Mouse (Mus musculus) A20 (cell line): Measurements from ENCODE around the gene Trpm5.
A peak's percentile ranks its signal among the peaks of the same experiment; 100 is the strongest.

Experiments used
- DNase-seq: peaks from one replicate; pipeline ENCODE4 v3.0.0-alpha.2; 2011; ENCODE audit warnings: low read depth, low spot score

The Trpm5 gene

DNA sequence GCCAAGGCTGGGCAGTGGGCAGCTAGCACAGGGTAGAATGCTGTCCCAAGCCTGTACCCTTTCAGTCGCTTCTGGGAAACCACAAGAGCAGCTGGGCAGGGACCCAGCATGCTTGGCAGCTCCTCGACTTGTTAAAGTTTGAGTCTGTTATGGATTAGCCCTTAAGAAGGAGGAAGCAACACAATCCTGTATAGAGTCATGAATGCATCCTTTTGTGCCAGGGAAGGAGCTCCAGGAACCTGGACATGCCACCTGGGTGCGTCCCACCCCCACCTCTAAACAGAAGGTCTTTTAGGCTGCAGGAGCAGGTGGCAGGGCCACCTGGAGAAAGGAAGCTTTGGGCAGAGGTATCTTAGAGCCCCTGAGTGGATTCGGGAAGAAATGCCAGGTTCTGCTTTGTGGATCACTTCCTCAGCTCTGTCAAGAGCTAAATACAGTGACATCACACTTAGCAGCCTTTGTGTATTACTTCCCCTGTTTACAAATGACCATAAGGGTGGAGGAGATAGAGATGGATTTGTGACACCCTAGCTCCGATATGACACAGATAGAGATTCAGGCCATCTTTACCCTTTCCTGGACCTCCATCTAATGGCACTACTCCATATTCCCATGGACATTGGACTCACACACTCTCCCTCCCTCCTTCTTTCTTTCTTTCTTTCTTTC lies 35.1 kb downstream of the Trpm5 start:
- DNase-seq = no peak

DNA sequence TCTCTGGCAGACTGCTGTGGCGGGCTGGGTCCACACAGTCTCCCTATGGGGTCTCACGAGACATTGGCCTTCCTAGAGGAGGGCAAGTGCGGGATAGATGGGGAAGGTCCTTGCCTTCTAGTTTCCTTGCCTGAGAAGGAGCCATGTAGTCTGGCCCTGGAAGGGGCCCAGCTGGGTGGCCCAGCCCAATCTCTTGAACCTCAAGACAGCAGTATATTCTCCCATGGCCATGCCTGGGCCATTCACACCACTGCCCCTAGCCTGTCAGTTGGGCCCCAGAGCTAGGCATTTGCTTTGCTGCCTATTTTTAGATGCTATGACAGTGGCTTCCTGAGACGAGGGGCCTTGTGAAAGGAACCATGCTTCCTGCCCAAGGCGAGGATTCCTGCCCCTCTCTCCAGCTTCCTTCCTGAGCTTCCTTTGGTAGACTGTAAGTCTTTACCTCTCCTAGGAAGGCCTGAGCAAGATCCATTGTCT lies 36.2 kb downstream of the Trpm5 start:
- no peak for DNase-seq

DNA sequence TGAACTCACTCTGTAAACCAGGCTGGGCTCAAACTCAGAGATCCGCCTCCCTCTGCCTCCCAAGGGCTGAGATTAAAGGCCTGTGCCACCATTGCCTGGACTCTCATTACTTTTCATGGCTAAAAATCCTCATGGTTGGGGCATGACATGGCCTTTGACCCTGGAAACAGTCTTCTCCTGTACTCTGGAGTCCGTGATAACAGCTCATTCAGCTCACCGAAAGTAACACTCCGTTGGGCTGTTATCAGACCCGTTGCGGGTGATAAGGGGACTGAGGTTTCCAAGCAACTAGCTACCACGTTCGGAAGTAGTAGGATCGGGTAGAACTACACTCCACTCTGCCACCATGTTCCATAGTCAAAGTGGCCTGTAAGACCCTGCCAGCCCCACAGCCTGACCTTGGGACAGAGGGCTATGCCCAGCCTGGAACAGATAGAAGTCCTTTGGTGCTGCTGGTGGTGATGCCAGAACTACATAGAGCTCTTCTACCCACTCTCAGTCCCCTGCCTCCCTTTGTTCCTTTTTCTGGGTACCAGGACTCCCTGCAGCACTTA lies 36.7 kb downstream of the Trpm5 start:
- DNase-seq = no peak

DNA sequence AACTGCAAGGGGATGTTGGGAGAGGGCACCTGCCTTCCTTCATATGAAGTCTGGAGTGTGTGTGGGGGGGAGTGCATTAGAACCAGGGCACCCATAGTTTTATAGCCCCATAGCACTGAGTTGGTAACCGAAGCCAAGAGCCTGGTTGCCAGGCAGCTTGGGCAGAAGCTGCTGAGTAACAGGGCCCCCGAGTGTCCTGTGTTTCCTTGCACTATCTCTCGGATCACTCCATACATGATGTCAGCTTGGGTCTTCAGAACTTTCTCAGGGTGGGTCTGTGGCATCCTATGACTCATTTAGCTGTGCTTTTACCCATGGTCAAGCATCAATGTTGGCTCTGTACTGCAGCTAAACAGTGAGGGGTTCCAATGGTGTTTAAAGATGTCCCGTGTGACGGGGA lies 37.4 kb downstream of the Trpm5 start:
- no peak for DNase-seq

DNA sequence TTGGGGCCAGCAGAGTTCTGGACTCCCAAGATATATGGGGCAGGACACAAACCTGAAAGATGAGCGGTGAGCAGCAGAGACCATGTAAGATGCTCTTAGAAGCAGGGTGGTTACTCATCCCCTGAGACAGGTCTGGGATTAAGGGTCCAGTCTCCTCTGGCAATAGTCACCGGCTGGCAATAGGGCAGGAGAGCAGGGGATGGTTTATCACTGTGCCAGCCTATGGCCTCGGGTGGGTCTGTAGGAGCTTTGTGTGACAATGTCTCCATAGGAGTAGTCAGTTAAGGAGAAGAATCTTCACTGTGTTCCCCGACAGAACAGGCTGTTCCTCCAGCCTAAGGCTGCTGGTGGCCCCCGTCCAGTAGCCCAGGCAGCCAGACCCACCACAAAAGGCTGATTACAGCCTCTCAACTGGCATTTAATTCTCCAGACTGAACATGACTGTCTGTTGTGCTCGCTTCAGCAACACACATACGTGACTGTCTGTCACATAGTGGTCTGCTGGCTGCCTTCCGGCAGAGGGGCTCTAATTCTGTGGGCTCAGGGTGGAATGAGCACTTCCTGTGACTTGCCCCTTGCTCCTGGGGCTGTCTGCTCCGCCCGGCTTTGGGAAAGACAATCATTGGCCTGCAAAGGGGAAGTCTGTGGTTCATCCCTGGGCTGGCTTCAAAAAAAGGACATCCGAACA lies 38.8 kb downstream of the Trpm5 start:
- DNase-seq = no peak

DNA sequence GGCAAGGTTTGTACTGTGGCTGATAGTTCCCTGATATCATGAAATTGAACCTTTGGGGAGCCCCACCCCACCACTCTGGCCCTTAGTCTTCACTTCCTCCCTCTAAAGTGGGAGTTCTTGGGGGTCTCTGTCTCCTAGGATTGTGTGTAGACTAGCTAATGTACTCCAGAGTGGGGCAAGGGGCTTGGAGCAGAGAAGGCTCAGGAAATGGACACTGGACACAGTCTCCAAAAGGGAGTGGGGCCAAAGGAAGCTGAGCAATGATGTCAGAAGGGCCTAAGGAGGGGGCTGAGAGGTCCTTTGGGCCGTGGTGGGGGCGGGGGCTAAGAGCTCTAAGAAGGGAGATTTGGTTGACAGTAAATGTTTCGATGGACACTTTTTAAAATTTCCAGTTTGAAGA lies 39.4 kb downstream of the Trpm5 start:
- DNase-seq = no peak

DNA sequence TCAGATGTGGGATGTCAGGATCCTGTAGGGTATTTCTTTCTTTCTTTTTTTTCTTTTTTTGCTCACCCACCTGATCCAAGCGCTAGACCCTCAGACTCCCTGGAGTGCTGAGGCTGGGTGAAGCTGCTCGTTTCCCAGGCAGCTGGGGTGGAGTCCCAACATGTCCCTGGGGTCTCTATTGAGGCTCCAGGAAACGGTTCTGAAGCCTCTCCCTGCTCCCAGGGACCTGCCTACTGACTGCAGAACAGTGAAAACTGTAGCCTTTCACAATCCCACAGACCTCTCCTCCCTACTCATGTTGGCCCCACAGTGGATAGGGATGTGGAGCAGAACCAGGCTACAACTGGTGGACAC lies 39.9 kb downstream of the Trpm5 start:
- no peak for DNase-seq

DNA sequence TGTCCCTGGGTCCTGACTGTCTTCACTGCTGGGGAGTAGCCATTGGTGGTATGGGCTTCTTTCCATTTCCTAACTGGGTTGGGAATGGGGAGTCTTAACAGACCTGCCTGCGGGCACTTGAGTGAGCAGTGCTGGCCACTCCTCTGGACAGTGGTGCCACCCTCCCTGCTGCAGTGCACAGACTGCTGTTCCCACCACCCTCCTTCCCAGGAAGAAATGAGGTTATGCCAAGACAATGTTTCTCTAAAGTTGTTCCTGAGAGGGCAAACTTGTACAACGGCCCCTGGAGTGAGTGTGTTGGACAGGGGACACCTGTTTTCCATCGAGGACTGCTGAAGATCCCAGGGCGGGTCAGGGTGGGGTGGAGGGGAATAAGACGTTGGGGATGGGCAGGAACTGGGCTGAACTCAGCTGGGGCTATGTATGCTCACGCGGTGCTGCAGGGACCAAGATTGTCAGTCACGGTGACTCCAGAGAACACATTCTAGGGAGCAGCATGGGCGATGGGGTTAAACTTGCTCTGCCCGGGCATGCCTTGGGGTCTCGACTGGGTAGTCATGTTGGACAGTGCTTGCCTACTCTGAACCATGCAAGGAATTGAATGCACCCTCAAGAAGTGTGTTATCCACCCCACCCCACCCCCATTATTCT lies 40.4 kb downstream of the Trpm5 start:
- DNase-seq = no peak

DNA sequence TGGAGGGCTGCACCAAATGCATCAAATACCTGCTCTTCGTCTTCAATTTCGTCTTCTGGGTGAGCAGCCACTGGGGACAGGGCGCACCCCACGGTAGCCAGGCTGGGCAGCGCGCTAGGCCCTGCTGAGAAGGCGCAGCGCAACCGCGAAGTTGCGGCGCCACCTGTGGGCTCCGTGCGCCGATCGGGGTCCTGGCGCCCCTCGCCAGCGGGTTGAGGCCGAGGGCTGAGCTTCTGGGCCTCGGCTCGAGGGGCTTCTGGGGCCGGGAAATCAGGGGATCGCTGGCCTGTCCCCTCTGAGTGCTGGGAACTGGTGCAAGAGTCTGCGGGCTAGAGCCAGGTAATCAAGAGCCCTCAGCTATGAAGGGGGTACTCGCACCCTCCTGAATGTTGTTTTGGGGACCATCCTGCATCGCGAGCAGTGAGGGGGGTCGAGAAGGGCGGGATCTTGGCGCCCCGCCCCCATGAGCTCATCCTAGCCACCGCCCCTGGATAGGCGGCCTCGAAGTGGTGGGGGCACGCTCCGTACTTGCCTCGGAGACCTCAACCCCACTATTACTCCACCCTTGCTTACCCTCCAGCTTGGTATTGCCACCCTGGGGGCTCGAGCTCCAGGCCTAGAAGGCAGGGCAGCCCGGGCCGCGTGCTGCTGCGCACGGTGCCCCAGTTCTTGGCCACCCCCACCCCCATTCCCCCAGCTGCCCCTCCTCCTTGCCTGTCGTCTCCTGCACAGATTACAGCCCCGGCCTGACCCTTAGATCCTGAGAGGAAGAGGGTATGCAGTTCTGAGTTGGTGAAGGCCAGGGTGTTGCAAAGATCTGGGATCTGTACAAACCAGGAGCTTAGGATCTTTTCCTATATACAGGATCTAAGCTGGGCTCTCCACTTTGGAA lies 41.2 kb downstream of the Trpm5 start:
- DNase-seq = peak; percentile 85

DNA sequence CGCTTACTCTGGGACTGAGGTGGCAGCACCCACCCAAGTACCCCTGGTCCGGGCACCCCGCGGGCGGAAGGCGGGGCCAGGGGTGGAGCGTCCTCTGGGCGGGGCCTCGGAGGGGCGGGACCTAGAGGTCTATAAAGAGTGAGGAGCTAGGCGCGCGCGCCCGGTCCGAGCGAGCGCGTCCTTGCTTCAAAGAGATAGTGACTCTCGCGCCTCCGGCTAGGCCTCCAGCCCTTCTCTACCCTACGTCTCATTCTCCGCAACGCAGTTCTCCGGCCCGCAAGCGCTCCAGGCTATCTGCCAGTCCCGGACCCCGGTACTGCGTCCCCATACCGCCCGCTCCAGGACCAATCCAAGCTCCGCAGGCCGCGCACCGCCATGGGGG lies 41.8 kb downstream of the Trpm5 start, which contains the start of gene Cd81:
Gene Cd81 (plus strand): TSS at position 114 of the 382 bp plus-strand sequence.
- DNase-seq = peak; percentile 92

DNA sequence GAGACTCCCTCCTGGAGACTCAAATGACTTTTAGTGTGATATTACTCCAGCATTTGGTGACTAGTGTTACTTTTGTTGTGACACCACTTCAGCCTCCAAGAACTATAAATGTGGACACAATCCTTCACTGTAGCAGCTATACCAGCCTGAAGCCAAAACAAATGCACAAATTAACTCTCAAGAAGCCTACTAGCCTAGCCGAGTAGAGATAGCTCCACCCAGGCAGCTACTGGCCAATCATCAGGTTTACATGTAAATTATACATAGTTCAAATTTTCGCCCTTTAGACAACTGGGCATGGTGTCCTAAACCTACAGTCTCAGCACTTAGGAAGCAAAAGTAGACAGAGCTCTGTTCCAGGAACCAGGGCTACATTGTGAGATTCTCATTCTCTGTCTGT lies 43.1 kb downstream of the Trpm5 start:
- DNase-seq = peak; percentile 71

DNA sequence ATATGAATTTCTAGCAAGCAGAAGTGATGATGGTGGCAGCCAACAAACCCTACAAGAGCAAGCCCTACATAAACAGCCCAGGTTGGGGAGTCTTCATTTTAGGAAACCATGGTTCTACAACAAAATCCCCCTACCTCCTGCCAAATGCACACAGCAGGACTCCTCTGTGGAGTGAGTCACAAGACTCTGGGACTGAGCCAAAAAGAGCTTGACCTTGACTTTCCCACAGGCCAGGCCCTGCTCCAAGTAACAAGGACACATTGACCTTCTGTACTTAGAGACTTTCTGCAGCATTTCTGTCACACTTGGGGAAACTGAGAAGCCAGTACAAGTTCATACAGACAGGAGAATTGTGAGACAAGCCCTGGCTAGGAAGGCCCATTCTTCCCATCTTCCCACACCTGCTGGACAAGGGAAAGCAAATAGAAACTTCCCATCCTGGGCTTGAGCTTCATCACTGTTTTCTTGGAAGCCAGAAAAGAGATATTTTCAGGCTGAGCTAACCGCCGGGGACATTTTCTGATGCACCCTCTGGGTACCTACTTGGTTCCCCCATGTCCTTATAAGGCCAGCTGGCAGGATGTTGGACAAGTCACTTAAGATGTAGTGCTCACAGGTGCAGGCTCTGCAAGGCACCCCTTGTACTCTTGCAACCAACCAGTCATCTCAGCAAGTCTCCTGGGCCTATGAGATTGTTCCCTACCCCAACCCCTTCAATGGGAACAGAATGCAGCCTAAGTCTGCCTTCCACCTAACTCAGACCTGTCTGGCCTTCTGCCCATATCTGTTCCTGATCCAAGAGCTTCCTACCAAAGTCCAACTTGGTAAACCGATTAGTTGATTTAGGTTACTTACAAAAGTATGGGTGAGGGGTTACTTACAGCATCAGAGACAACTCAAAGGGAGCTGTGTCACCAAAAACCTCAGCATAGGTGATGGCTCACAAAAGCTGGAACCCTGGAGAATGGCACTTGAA lies 44.3 kb downstream of the Trpm5 start:
- peak; percentile 83 for DNase-seq

DNA sequence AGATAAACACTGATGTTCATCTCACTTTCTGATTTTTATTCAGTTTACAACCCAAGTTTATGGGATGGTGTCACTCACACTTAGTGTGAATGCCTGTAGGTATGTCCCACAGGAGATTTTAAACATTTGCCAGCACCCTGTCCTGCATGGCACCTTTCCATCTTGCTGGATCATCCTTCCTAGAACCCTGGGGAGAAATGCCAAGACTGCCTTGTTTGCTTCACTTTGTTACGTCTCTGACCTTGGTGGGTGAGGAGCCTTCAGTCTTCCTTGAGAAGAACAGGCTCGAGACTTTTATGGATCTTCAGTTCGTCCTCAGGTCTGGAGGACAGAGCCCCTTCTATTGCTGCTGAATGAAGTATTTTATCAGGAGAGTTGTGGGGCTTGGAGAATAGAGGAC lies 45.1 kb downstream of the Trpm5 start:
- no peak for DNase-seq

DNA sequence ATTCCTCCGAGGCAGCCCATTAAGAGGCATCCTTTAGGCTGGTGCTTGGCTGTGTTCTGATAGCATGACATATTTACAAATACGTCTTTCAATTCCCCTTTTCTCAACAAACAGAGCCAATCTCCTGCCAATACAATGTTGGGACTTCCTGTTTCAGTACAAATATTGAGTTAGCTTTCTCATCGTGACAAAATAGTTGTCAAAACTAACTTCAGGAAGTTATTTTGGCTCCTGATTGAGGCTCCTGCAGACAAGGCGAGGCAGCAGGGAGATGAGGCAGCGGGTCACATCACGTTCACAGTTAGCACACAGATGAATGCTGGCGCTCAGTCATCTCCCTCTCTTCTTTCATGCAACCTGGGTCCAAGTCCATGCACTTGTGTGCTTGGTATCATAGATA lies 48.1 kb downstream of the Trpm5 start:
- DNase-seq = peak; percentile 84

DNA sequence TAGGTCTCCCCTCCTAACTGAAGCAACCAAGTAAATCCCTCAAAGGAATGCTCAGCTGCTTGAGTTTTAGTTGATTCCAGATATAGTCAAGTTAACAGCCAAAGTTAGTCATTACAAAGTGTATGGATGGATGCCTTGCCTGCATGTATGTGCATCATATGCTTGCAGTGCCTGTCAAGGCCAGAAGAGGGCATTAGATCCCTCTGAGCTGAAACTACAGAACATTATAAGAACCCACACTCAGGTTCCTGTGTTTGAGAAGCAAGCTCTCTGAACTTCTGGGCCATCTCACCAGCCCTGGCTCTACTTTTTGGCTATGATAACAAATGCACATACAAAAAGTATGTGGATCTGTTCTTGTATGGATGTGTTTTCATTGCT lies 49.6 kb downstream of the Trpm5 start:
- DNase-seq = peak; percentile 64

DNA sequence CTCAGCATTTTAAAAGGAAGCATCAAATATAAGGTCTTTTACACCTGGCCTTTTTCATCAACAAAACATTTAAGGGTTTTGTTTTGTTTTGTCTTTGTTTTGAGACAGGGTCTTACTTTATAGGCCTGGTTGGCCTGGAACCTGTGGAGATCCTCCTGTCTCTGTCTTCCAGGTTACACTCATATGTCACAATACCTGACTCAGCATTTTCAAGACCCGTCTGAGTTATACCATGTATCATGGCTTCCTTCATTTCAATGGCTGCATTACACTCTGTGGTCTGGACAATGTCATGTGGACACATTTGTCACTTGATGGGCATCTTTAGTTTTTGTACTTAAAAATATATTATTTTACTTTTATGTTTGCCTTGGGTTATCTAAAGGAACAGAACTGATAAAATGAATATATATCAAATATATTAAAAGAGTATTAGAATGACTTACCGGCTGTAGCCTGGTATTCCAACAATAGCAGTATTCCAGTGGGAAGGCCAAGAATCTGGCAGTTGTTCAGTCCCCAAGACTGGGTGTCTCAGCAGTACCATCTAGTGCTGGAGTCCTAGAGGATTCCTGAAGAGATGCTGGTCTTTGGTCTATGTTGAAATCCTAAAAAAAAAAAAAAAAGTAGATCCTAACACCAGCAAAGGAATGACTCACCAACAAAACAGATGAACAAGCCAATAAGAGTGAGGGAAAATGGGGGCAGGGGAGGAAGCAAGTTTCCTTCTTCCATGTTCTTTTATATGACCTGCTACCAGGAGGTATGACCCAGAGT lies 50.2 kb downstream of the Trpm5 start:
- no peak for DNase-seq

DNA sequence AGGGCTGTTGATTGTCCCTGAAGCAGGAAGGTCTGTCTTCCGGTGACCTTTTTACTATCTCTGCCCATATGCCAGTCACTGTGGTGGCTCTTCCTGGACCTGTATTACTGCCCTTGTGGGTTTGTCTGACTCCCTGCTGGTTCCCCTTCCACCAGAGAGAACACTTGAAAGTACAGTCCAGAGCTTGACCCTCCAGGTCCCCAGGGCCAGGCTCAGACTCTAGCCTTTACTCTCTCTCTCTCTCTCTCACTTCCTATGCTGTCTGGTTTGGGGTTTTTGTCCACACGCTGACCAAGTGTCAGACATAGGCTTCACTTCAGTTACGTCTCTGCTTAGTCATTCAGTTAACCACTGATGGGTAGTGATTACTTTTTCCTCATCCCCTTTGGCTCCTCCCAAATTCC lies 51.5 kb downstream of the Trpm5 start:
- DNase-seq = no peak

DNA sequence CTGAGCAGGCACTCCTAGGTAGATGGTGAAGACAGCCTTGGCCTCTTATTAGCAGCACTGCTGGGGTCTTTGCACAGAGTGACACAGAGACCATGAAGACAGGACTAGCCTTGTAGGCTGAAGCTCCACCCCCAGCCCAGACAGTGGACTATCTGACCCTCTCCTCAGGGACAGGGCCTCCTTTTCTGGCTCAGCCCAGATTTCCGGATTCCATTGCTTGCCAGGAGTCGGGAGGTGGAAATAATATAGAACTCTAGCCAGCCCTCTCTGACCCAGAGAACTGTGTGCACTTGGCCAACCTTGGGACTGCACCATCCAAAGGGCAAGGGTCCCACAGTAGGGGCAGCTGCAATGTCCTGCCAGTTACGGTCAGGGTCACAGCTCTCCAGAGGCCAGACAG lies 52.4 kb downstream of the Trpm5 start:
- DNase-seq = no peak

DNA sequence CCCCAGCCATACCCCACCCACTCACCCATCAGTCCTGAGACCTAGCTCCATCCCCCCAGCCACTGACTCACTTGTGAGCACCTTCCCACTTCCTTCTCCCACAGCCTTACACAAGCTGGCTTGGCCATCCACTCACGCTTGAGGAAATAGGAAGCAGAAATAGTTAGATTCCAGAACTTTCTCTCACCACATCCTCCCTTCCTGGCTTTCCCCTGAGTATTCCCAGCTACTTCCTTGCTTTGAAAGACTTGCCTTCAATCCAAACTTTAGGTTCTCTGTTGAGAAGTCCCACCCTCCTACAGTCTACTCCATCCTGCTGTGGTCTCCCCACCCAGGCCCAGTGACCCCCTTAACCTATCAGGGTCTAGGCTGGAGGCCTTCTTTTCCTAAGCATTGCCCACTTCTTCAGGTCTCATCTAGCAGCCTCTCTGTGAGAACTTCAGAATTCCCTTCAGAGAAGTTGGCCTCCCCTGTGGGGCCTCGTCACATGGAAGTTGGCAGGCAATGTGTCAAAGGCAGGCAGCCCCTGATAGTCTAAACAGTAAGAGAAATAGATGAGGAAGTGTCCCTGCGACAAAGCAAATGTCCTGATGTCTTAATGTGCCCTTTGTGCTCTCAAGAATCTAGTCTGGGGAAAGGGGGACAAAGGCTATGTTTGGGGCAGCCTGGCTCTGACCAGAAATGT lies 53.2 kb downstream of the Trpm5 start:
- DNase-seq = no peak
